Mouse (Mus musculus): ENCODE measurements around the gene Haus7.

DNA sequence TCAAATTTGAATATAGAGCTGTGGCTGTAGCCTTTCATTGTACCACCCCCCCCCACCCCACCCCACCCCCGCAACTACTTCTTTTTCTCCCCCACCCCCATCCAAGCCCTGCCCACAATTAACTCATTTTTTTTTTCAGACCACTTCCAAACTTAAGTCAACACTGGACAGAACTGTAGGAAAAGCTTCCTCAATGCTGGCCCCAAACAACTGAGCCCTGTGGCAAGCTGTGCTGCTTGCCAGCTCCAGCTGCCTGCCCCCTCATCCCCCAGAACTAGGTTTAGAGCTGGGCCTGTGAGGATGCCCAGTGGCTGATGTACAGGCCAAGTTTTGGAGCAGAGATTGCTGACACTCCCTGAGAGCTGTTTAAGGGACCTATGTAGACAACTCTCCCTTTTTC, 9.9 kb upstream of the Haus7 start:
- no peak for TF ChIP-seq CTCF (conservative IDR thresholded peaks at IDR 0.05; ENCODE audit: insufficient read depth, insufficient read length, low read depth, low read length)
- TF ChIP-seq POLR2A (IDR thresholded peaks at IDR 0.05; ENCODE audit: low read depth, low read length) = no peak

All from kidney, adult 2 months (tissue).